Mouse (Mus musculus): ENCODE measurements around the gene Proser3. TPM values are rescaled to one million over a fixed set of nuclear protein-coding genes. Genes with fewer than 3 reads are reported as not detected.
"Not testable (repeated sequence)": the region's sequence is repeated elsewhere in the genome, so short reads cannot be mapped to it uniquely, and the experiment has no call there.

The Proser3 gene
- polyA plus RNA-seq, 1 experiment from 2014 or later = 20.0 TPM

DNA sequence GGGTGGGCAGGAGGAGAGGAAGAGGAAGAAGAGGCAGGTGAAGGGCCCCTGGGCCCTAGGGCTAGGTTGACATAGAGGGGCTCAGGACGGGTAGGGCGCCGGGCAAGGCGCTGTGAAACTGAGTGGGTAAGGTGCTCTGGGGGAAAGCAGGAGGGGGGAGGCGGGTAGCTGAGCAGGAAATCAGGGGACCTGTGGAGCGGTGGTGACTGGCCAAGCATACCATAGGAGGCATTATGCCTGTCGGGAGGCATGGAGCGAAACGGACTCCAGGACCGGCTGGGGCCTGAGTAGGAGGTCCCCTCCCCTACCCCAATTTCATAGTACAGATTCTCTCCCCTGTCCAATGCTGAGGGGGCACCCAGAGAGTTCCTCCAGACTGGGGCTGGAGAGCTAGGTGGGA lies 29.2 kb downstream of the Proser3 start:
- Histone ChIP-seq H3K36me3 (ENCODE audit: control insufficient read depth, insufficient read depth, low read length) (peaks cover 8% of the 10 kb centered on the region; the same call in 1 of the 2 replicates), H3K27me3 (ENCODE audit: control insufficient read depth, insufficient read depth, low read length) (no peaks in the 10 kb centered on the region), H3K4me2 (ENCODE audit: low read depth, severe bottlenecking) (no peak overlapping the region), H3K4me1 (ENCODE audit: control insufficient read depth, insufficient read depth, low read length) (0 out of 2 replicates have a peak, but pooled peaks cover 9% of the 10 kb centered on the region), H3K27ac (replicated peaks; ENCODE audit: low read depth, low read length) (no peak overlapping the region), H3K9me3 (ENCODE audit: control insufficient read depth, low read length) (no peaks in the 10 kb centered on the region), H3K9ac (ENCODE audit: low read length) (no peak overlapping the region), H3K4me3 (ENCODE audit: low read depth, low read length) (no peak overlapping the region)
- WGBS = 83% methylated on average over 10 of the region's 10 CpGs
- no peak for ATAC-seq (ENCODE audit: insufficient number of reproducible peaks, low FRiP score, low TSS enrichment, low read depth)
- no peak for DNase-seq (ENCODE audit: low spot score)

DNA sequence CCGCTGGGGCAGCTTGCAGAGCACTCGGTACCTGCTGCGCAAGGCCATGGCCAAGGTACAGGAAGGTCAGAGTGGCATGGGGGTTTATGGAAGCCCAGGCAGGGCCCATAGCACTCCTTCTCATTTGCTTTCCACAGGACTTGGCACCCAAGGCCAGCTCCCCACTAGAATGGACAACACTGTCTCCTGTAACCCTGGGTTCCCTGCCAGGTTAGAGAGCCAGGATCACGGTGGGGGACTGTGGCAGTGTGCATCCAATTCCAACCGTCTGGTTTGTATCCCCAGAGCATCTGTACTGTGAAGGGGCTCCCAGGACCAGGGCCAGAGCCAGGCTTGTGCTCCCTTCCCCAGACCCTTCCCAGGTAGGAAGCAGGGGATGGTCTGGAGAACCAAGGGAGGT lies 31.2 kb downstream of the Proser3 start:
- H3K4me1 ChIP-seq (ENCODE audit: control insufficient read depth, insufficient read depth, low read length) = no peaks in the 10 kb centered on the region
- no peak overlapping the region for H3K4me2 ChIP-seq (ENCODE audit: low read depth, severe bottlenecking)
- no peak overlapping the region for H3K9ac ChIP-seq (ENCODE audit: low read length)
- no peaks in the 10 kb centered on the region for H3K9me3 ChIP-seq (ENCODE audit: control insufficient read depth, low read length)
- DNase-seq (ENCODE audit: low spot score) = no peak
- no peak overlapping the region for H3K27ac ChIP-seq (replicated peaks; ENCODE audit: low read depth, low read length)
- ATAC-seq (ENCODE audit: insufficient number of reproducible peaks, low FRiP score, low TSS enrichment, low read depth) = no peak
- 82% methylated on average over 5 of the region's 5 CpGs for WGBS
- H3K4me3 ChIP-seq (ENCODE audit: low read depth, low read length) = no peak overlapping the region
- no peaks in the 10 kb centered on the region for H3K27me3 ChIP-seq (ENCODE audit: control insufficient read depth, insufficient read depth, low read length)
- 0 out of 2 replicates have a peak, but pooled peaks cover 5% of the 10 kb centered on the region for H3K36me3 ChIP-seq (ENCODE audit: control insufficient read depth, insufficient read depth, low read length)

DNA sequence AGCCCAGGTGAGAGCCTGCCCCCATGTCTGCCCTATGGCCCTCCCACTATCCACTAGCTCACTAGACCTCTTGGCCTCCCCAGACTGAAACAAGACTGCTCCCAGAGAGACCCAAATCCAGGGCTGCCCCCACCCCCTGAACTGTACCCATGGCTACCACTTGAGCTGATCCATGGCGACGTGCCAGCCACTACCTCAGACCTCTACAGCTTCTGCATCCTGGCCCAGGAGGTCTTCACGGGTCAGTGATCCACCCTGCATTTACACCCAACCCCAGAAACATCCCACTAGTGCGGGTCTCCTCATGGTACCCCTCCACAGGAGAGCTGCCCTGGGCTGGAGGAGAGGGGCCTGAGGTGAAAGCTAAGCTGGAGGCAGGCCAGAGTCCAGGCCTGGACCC lies 31.7 kb downstream of the Proser3 start:
- Histone ChIP-seq H3K36me3 (ENCODE audit: control insufficient read depth, insufficient read depth, low read length) (0 out of 2 replicates have a peak, but pooled peaks cover 5% of the 10 kb centered on the region), H3K4me1 (ENCODE audit: control insufficient read depth, insufficient read depth, low read length) (no peaks in the 10 kb centered on the region), H3K27ac (replicated peaks; ENCODE audit: low read depth, low read length) (no peak overlapping the region), H3K27me3 (ENCODE audit: control insufficient read depth, insufficient read depth, low read length) (no peaks in the 10 kb centered on the region), H3K4me3 (ENCODE audit: low read depth, low read length) (no peak overlapping the region), H3K9me3 (ENCODE audit: control insufficient read depth, low read length) (no peaks in the 10 kb centered on the region), H3K9ac (ENCODE audit: low read length) (no peak overlapping the region), H3K4me2 (ENCODE audit: low read depth, severe bottlenecking) (no peak overlapping the region)
- 82% methylated on average over 4 of the region's 4 CpGs for WGBS
- ATAC-seq (ENCODE audit: insufficient number of reproducible peaks, low FRiP score, low TSS enrichment, low read depth) (no peak), DNase-seq (ENCODE audit: low spot score) (no peak)

DNA sequence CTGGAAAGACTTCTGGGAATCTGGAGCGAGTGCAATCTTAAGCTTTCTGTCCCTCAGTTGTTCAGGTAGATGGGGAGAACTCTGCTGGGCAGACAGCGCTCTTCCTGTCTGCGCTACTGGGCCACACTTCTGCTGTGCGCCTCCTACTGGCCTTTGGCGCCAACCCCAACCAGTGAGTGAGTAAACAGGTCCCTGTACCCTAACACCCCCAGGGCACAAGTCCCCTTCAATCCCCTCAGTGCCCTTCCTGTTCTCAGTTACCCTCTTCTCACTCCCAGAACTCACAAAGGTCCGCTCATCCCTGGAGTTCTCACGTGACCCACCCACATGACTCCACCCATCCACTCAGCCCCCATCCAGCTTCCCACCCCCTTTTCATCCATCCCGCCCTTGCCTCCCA lies 33.8 kb downstream of the Proser3 start:
- no peaks in the 10 kb centered on the region for H3K27me3 ChIP-seq (ENCODE audit: control insufficient read depth, insufficient read depth, low read length)
- H3K4me3 ChIP-seq (ENCODE audit: low read depth, low read length) = no peak overlapping the region
- no peaks in the 10 kb centered on the region for H3K9me3 ChIP-seq (ENCODE audit: control insufficient read depth, low read length)
- WGBS = 40% methylated on average over 8 of the region's 8 CpGs
- H3K4me2 ChIP-seq (ENCODE audit: low read depth, severe bottlenecking) = no peak overlapping the region
- H3K36me3 ChIP-seq (ENCODE audit: control insufficient read depth, insufficient read depth, low read length) = 0 out of 2 replicates have a peak, but pooled peaks cover 2% of the 10 kb centered on the region
- no peak overlapping the region for H3K27ac ChIP-seq (replicated peaks; ENCODE audit: low read depth, low read length)
- no peak overlapping the region for H3K9ac ChIP-seq (ENCODE audit: low read length)
- DNase-seq (ENCODE audit: low spot score) (no peak), ATAC-seq (ENCODE audit: insufficient number of reproducible peaks, low FRiP score, low TSS enrichment, low read depth) (no peak)
- no peaks in the 10 kb centered on the region for H3K4me1 ChIP-seq (ENCODE audit: control insufficient read depth, insufficient read depth, low read length)

DNA sequence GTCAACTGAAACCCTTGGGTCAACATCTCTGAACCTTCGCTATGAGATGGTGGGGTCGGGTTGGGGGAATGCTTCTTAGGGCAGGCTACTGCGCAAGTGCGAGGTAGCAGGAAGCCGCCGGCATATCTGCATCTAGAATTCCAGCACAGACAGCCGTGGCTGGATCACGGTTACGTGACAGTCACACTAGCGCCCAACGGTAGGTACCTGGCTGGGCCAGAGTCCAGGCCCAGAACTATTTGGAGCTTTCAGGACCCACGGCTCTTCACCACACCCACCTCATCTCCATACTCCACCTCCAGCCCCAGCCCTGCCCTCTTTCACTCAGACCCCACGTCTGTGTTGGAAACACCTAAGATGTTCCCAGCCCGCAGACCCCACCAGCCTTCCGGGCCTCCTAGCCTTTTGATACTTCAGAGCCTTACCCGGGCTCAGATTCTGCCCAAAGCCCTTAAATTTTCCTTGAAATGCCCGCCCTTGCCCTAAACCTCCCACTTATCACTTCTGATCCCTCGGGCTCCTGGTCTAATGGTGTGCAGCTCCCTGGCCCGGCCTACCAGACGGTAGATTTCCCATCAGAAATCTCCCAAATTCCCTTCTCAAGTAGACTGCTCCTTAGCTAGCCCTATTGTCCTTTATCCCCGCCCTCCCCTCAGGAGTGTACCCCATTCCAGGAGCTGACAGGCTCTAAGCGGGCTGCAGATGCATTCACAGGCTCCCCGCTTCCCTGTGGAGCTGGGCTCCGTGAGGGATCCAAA lies 36.9 kb downstream of the Proser3 start:
- no peak overlapping the region for H3K27ac ChIP-seq (replicated peaks; ENCODE audit: low read depth, low read length)
- no peaks in the 10 kb centered on the region for H3K27me3 ChIP-seq (ENCODE audit: control insufficient read depth, insufficient read depth, low read length)
- DNase-seq (ENCODE audit: low spot score) (no peak), ATAC-seq (ENCODE audit: insufficient number of reproducible peaks, low FRiP score, low TSS enrichment, low read depth) (no peak)
- 53% methylated on average over 24 of the region's 24 CpGs for WGBS
- H3K9me3 ChIP-seq (ENCODE audit: control insufficient read depth, low read length) = no peaks in the 10 kb centered on the region
- H3K4me3 ChIP-seq (ENCODE audit: low read depth, low read length) = no peak overlapping the region
- H3K4me2 ChIP-seq (ENCODE audit: low read depth, severe bottlenecking) = no peak overlapping the region
- H3K4me1 ChIP-seq (ENCODE audit: control insufficient read depth, insufficient read depth, low read length) = no peaks in the 10 kb centered on the region
- no peak overlapping the region for H3K9ac ChIP-seq (ENCODE audit: low read length)
- no peaks in the 10 kb centered on the region for H3K36me3 ChIP-seq (ENCODE audit: control insufficient read depth, insufficient read depth, low read length)

DNA sequence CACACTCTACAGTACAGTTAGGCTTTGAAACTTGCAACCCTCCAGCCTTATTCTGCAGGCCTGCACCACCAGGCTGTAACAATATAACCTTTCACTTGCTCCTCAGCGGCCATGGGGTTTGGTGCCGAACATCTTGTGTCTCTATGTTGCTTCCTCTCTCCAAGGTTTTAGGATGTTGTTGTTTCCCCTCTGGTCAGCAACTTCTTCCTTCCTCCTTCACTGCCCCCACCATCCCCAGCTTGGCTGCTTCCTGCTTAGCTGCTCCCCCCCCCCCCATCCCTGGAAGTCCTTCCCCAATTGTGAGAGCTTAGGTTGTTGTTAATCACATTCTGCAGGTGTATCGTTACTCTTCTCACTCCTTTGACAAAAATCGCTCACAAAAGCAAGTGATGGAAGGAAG lies 44.0 kb downstream of the Proser3 start:
- Histone ChIP-seq H3K36me3 (ENCODE audit: control insufficient read depth, insufficient read depth, low read length) (no peaks in the 10 kb centered on the region), H3K4me2 (ENCODE audit: low read depth, severe bottlenecking) (no peak overlapping the region), H3K27ac (replicated peaks; ENCODE audit: low read depth, low read length) (no peak overlapping the region), H3K9ac (ENCODE audit: low read length) (no peak overlapping the region), H3K9me3 (ENCODE audit: control insufficient read depth, low read length) (no peaks in the 10 kb centered on the region), H3K4me3 (ENCODE audit: low read depth, low read length) (no peak overlapping the region), H3K4me1 (ENCODE audit: control insufficient read depth, insufficient read depth, low read length) (no peaks in the 10 kb centered on the region), H3K27me3 (ENCODE audit: control insufficient read depth, insufficient read depth, low read length) (no peaks in the 10 kb centered on the region)
- ATAC-seq (ENCODE audit: insufficient number of reproducible peaks, low FRiP score, low TSS enrichment, low read depth) (no peak), DNase-seq (ENCODE audit: low spot score) (no peak)
- 72% methylated on average over 4 of the region's 4 CpGs for WGBS

DNA sequence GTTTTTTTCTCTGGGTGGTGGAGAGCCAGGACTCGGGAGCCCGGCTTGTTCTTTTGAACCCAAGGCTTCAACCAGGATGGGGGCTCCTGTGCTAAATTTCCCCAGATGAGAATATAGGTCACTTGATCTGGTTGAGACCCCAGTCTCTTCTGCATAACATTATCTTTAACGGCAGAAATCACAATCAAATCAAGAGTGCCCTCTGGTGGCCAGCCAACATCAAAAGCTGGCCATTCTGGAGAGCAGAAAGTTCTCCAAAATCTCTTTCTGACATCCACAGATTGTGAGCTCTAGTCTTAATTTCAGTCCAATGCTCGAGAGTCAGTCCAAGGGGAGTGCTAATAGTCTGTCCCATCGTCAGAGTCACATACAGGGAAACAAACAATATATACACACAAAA lies 50.9 kb downstream of the Proser3 start:
- WGBS = 75% methylated on average over 5 of the region's 5 CpGs
- not testable (repeated sequence) for H3K4me3 ChIP-seq (ENCODE audit: low read depth, low read length); DNase-seq (ENCODE audit: low spot score); H3K9me3 ChIP-seq (ENCODE audit: control insufficient read depth, low read length); H3K27ac ChIP-seq (replicated peaks; ENCODE audit: low read depth, low read length); ATAC-seq (ENCODE audit: insufficient number of reproducible peaks, low FRiP score, low TSS enrichment, low read depth); H3K27me3 ChIP-seq (ENCODE audit: control insufficient read depth, insufficient read depth, low read length); H3K36me3 ChIP-seq (ENCODE audit: control insufficient read depth, insufficient read depth, low read length); H3K9ac ChIP-seq (ENCODE audit: low read length); H3K4me1 ChIP-seq (ENCODE audit: control insufficient read depth, insufficient read depth, low read length); H3K4me2 ChIP-seq (ENCODE audit: low read depth, severe bottlenecking)

DNA sequence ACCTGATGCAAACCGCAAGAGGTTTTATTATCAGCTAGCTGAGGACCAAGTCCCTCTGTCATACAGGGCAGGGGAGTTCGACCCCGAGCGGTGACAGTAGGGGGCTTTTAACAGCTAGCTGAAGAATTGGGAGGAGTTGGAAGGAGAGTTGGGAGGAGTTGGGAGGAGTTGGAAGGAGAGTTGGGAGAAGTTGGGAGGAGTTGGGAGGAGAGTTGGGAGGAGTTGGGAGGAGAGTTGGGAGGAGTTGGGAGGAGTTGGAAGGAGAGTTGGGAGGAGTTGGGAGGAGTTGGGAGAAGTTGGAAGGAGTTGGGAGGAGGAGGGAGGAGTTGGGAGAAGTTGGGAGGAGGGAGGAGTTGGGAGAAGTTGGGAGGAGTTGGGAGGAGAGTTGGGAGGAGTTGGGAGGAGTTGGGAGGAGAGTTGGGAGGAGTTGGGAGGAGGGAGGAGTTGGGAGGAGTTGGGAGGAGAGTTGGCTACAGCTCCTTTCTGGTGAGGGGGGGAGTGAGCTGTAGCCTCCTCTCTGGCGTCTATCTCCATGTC lies 56.5 kb downstream of the Proser3 start:
- not testable (repeated sequence) for H3K4me2 ChIP-seq (ENCODE audit: low read depth, severe bottlenecking); H3K9me3 ChIP-seq (ENCODE audit: control insufficient read depth, low read length); ATAC-seq (ENCODE audit: insufficient number of reproducible peaks, low FRiP score, low TSS enrichment, low read depth); H3K27me3 ChIP-seq (ENCODE audit: control insufficient read depth, insufficient read depth, low read length); H3K4me1 ChIP-seq (ENCODE audit: control insufficient read depth, insufficient read depth, low read length); H3K36me3 ChIP-seq (ENCODE audit: control insufficient read depth, insufficient read depth, low read length); H3K9ac ChIP-seq (ENCODE audit: low read length); H3K4me3 ChIP-seq (ENCODE audit: low read depth, low read length); DNase-seq (ENCODE audit: low spot score); H3K27ac ChIP-seq (replicated peaks; ENCODE audit: low read depth, low read length)
- 57% methylated on average over 5 of the region's 5 CpGs for WGBS
